Mouse (Mus musculus) erythroblast, embryonic 14.5 days (primary cell): ENCODE measurements around the gene Dnaja4.

Experiments
- GATA1 ChIP-seq: IDR thresholded peaks from 2 replicates; pipeline ENCODE4 v1.6.1; 2012; ENCODE audit warnings: low read length, inconsistent platforms, mixed read lengths
- TAL1 ChIP-seq: IDR thresholded peaks from 3 replicates; pipeline ENCODE4 v1.6.1; 2012; ENCODE audit warnings: low read length, inconsistent platforms, mixed read lengths

GRCm38 (mm10) chr9:54745740-54746370, 47.2 kb downstream of the Dnaja4 start:
- no peak for TF ChIP-seq TAL1
- no peak for TF ChIP-seq GATA1
